Mouse (Mus musculus): Measurements from ENCODE around the gene Gimap5.

The Gimap5 gene

DNA sequence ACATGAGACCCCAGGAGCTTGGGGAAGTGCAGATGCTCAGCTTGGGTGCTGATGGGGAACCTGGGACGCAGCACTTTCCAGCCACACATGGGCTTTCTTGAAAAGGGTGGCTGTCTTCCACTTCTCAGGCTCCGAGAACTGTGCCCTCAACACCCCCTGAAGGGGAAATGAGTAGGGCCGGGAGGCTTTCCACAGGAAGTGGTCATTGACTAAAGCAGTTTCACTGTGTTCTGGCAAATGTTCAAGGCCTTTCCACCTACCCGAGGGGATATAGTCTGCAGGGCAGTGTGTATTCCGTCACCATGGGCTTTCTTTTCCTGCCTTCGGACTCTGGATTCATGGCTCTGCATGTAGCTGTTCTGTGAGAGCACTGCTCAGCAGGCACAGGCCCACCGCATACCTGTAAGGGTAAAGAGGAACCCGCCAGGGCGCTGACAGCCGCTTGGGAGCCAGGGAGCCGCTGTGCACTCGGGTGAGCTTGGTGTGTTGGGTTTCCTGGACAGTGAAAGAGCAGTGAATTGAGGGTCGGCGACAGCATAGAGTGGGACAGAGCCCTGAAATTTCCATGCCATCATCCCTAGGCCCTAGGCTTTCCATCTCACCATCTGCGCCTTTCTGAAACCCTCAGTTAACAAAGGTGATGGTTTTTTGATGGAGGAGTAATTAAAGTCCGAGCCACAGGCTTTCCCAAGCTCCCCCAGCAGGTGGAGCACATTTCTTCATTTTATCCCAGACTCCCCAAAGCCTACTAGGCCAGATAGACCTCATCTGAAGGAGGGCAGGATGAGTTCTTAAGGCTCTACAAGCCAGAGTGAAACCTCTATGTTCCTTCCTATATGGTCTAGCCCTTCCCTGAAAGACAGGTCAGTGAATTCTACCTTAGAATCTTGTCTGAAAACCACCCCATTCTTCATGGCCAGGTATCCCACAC is at the start of gene Gimap5:
TSS of gene Gimap5 (plus strand) at position 239 of the 931 bp plus-strand sequence.
- DNase-seq, result peak in 1 of 2 experiments; percentile 77

DNA sequence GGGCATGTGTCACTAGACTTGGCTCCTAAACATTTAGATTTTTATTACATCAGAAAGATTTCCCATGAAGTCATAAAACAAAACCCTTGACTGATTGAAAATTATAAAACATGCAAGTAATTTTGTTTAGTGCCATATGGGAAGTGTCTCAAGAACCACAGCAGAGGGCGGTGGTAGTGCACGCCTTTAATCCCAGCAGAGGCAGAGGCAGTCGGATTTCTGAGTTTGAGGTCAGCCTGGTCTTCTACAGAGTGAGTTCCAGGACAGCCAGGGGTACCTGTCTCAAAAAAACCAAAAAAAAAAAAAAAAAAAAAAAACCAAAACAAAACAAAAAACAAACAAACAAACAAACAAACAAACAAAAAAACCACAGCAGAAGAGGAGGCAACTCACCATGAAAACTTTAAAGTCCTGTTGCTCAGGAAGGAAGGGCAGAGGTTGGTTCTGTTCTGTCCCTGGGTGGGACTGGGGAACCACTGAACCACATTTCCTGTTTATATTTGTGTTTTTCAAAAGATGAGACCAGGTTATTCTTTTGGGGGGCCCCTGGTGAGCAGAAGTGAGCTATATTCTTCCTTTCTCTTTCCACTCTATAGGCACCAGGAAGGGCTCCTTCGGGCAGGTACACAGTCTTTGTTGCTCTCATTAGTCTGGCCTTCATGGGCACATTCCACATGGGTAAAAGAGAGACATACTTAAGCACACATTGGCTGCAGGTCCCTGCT is 49.0 kb upstream of the Gimap5 start:
- no peak for DNase-seq

DNA sequence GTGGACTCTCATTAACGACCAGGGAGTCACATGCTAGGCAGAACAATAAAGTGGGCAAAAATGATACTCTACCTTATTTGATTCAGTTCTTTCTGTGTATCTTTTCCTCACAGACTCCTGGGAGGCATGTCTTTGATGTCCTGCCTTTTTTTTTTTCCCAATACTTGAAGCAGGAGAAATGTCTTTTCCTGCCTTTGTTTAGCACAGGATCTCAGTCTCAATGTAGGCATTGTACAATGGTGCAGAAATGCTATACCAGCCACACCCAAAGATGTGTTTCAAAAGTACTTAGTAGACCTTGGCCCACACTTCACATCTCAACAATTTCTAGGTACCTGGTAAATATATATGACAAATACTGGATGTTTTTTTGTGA is 48.5 kb upstream of the Gimap5 start:
- no peak for DNase-seq

DNA sequence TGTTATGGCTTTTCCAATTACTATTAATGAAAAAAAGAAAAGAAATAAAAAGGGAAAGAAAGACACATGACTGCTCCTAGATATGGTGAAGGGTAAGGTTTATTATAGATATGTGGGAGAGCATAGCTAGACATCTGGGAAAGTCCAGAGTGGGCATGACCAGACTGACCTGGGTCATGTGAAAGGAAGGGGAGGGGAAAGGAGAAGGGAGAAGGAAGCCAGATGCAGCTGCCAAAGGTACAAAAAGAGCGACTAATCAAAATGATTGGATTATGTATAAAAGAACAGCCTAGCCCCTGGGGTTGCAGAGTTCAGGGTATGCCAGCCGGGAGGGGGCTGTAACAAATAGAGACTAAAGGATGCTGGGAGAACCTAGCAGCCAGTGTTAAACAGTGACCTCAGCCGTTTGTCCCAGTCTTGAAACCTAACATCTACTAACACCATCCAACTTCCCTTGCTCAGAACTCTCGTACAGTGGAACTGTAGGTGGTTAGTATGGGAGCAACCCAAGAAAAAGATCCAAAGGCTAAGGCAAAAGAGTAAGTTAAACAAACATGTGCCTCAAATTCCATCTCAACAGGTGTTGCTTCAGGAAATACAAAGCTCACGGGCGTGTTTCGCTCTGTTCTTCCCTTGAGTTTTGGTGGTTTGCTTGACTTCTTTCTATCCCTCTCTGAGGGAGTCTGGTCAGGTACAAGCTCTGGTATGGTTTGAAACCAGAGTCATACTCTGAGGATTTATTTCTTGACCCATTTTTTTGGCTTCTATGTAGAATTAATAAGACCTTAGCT is 47.7 kb upstream of the Gimap5 start:
- DNase-seq, result no peak

DNA sequence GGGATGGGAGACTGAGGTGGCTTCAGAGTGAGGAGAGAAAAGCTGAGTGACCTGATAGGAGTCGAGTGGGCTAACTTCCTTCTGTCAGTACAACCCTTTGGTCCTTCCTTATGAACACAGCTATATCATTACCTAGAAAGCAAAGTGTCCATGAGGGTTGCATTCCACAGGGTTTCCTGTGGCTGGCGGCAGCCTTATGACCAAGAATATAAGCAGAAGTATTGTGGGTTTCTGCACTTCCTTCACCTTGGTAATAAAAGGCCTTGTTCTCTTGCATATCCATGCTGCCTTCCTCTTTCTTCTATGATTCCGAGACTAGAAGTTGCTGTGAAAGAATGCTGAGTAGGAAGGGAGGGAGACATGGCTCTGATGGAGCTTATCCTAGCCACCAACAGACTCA is 47.1 kb upstream of the Gimap5 start:
- DNase-seq, result no peak

DNA sequence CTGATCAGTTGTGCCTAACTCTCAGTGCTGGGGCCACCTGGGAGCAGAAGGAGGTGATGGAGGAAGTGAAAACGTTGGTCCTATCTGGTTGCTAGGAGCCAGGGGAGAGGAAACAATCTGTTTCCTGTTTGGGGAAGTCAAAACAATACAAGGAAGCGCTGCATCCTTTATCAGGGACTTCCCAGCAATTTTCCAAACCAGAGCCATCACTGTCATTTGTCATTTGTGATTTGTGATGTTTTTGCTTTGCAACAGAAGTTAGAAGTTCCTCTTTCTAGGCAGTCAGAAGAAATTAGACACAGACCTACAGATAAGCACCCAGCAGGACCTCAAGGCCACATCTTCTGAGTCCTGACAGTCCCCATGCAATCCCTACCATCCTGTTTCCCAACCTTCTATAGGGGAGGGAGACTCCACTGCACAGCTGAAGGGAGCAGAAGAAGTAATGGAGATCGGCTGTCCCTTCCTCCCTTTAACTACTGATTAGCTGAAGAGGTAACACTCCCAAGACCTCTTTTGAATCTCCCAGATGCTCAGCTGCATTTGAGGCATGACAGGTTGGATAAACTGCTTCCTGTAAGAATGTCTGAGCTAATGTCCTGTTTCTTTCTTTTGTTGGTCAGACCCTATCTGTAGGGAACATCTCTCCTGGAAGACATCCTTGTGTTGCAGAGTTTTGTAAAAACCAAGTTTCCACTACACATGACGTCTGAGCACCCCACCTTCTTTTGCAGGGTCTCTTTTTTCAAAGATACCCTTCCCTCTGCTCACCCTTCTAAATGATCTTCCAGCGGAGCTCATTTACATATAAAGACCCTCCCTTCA is 45.5 kb upstream of the Gimap5 start:
- no peak for DNase-seq

DNA sequence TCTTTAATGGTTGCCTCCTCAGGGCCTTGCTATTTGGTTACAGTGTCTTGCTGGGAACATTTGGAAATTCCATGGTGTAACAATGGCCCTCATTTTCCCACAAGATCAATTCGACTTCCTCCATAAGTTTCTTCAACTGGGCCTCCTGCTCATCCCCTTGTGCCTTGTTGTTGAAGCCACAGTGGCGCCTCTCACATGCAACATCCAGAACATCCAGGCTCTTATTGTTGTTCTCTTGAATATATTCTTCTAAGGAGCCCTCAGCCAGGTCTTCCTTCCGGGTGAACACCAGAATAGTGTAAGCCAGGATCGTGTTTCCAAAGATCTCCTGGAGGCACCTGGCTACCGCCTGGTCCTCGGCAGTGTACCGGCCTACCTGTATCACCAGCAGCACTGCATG is 43.9 kb upstream of the Gimap5 start:
- DNase-seq, result no peak

DNA sequence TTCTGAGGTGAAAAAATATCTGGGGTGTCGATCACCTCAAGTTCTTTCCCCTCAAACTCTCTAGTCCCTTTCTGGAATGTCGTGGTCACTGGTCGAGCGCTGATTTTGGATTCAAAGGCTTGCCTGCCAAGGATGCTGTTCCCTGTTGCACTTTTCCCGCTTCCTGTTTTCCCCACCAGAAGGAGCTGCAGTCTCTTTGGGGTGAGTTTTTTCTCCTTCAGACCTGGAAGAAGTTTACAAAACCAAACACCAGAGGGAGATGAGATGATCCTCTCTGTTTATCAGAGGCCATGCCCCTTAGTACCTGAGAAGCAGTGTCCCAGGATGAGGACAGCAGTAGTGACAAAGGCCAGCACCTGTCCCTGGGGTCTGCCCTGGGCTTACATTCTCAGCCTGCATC is 43.4 kb upstream of the Gimap5 start:
- DNase-seq, result no peak

DNA sequence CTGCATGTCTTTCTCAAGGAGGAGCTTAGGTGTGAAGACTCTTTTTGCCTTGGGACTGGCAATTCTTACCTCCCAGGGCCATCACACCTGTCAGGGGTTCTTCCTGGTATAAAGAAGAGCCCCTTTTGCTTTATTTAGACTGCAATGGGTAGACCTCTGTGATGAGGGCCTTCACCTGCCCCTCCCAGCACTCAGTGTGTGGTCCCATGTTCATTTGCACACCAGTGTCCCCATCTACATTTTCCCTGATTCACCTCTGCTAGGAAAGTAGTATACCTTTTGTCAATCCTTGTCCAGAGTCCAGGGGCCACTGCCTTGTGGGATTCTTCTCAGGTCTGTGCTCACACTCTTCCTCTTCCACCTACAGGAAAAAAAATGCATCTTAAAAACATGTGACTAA is 41.9 kb upstream of the Gimap5 start:
- DNase-seq, result no peak

DNA sequence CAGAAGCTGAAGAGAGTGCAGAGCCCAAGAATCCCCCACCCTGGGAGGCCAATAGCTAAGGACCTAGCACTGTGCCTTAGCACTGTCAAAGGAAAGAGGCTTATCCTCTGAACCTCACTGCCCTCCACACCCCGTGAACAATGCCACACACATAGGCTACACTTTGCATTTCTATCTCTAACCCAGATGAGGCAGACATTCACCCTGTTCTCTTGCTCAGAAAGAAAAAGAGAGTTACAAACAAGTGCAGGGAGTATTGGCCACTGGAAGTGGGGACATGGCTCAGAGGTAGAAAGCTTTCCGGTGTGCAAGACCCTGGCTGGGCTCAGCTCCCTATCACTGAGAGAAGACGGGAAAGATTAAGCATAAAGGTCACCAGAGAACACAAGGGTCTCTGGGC is 39.9 kb upstream of the Gimap5 start:
- DNase-seq, result no peak

DNA sequence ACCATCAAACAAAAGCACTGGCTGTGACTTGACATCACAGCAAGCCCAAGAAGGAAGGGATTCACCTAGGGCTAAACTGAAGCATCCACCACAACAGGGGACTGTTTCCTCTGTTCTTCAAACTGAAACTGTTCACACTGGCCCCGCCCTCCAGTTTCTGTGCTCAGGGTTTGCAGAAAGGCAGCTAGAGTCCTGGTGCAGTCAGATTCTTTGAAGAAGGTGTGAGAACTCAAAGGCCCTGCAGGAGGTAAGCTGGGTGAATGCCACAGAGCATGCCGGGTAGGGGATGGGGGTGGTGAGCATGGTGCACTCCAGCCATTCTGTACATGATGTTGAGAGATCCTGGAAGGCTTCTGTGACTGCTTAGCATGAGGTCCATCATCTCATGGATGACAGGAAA is 27.5 kb upstream of the Gimap5 start, which contains the start of the genes Gm28053 and Gimap7:
TSS of gene Gm28053 (plus strand) at position 153 of the 400 bp plus-strand sequence.
TSS of gene Gimap7 (plus strand) at position 167 of the 400 bp plus-strand sequence.
- peak; percentile 68 to 85 for DNase-seq

DNA sequence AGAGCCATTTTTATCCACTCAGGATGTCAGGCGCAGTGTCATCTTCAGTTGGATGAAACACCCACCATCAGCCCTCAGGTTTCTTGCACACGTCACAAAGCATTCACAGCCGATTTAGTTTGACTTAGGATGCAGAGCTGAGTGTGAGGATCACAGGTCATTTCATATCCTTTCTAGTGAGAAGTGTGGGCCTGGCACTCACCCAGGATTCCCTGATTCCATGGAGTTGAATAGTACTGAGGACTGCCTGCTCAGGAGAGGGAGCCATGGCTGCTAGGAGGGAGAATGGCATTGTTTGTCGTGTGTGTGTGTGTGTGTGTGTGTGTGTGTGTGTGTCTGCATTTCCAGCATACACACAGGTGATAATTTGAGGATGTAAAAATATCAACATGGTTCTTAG is 25.7 kb upstream of the Gimap5 start:
- DNase-seq, result no peak

DNA sequence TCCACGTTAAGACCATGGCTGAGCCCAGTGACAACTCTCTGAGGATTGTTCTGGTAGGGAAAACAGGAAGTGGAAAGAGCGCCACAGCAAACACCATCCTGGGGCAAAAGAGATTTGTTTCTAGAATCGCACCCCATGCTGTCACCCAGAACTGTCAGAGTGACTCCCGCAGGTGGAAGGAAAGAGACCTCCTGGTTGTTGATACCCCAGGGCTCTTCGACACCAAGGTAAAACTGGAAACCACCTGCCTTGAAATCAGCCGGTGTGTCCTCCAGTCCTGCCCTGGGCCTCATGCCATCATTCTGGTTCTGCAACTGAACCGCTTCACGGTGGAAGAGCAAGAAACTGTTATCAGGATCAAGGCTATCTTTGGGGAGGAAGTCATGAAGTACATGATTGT is 22.5 kb upstream of the Gimap5 start:
- no peak for DNase-seq

DNA sequence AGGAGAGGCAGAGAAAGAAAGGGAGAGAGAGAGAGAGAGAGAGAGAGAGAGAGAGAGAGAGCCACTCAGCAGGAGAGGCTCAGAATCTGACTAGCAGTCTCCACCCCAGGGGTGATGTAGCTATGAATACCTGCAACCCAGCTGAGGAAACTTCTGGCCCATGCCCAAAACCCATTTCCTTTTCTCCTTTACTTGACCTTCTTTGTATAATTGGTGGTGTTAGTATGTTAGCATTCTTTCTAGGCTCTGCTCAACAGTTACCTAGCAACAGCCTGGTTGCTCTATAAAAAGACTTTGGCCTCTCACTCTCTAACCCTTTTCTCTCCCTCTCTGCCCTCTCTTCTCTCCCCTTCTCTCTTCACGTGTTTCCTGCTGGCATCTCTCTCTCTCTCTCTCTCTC is 20.5 kb upstream of the Gimap5 start:
- peak in 1 of 2 experiments; percentile 66 for DNase-seq

DNA sequence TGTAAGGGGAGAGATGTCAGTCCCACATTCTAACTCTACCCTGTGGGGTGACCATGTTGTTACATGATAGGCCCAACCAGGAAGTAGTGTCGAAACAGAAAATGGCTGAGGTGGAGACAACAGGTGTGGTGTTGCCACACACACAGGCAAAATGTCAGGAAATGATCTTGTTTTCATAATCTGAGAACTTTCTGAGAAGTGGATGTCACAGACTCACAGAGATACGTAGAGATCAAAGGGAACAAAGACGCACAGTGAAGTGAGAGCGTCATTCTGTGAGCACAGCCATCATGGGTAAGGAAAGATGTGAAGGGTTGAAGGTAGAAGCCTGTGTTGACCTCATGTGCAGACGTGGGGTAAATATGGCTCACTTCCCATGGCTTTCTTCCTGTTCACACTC is 18.2 kb upstream of the Gimap5 start:
- DNase-seq, result peak in 1 of 2 experiments; percentile 38

DNA sequence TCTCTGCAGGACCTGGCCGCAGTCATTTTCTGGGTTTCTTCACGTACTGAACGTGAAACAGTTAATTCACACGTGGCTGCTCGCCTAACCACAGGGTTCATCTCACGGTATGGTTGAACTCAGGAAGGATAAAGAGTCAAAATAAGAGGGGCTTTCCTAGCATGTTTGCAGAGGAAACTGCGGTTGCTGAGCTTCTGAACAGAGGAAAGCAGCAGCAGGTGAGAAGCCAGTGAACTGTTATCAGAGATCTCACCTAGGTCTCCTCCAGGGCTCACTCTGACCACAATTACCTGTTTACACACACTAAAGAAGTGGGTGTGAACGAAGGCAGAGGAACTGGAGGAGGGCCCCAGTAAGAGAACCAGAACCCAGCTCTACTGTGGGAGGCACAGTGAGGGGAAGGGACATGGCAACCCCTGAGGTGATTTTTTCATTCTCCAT is 13.1 kb upstream of the Gimap5 start:
- peak; percentile 69 to 93 for DNase-seq

DNA sequence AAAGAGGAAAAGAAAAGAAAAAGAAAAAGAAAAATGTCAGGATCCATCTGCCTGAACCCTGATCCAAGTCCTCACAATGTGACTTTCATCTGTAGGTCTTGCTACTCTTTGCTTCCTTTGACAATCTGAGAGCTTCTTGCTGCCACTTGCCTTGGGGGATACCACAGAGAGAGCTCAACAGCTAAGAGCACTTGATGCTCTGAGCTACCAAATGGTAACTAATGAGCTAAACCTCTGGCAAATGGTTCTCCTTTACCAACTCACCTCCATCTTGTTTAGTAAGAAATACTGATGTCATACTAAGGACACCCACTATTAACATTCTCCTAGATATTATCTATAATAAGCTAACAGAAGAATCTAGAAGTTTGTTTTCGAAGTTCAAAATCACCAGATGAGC is 12.3 kb upstream of the Gimap5 start:
- no peak for DNase-seq

DNA sequence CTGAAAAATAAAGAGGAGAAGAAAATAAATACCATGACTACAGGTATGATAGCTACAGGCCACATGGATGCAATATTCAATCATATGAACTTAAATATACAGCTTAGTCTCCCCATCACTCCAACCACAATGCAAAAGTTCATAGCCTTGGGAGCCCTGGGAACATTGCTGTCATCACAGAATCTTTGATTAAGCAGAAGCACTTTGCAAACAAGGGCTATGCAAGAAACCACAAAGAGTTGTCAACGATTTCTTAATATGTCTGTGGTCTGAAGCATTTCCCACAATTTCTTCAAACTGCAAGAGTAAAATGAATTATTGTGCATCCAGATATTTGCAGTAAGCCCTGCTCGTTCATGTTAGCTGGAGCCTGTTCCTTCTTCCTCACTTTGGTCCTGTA is 8.9 kb upstream of the Gimap5 start:
- DNase-seq, result no peak

DNA sequence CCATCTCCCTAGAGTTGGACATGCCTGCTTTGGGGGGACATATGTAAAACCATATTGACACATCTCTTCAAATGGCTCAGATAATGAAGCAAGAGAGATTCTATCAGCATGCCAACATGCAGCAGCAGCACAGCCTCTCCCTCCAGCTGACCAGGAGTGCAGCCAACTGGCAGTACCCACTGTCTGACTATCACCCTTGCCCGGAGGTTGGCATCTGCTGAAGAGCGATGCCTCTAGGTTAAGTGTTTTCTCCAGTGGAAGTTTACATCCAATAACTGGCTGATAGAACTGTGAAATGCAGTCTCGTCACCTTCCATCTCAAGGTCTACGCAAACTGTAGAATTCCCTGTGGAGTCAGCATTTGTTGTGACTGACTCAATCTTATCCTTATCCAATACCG is 8.3 kb upstream of the Gimap5 start:
- DNase-seq, result peak in 1 of 2 experiments; percentile 9

DNA sequence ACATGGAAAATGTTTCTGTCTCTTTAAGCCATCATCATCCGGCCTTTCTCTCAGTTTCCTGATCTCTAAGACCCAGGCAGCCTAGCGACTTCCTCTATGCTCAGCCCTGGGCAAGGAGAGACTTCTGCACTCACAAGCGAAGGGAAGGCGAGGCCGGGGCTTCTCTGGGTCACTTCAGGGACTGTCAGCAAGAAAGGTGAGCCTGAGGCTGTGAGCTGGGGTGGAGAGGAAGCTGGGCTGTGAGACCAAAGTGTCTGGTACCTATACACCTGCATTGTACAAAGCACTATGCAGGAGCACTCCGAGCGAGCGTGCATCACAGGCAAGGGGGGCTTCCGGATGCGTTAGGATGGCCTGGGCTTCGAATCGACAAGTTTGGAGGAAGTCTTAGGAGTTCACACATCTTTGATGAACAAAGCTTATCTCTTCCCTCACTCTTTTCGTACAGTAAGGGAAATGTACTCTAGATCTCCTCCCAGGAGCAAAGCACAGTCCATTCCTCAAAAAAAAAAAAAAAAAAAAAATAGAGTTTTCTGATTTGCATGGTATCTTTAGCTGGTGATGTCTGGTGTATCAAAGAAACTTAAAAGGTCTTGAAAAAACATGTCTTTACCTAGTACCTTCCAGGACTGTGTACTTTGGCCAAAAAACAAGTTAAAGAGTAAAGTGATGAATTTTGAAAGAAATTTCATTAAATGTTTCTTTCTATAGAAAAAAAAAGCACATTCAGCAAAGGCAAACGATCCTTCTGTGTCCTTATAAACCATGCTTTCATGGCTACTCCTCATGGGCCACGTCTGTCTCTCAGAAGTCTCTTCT is 6.8 kb upstream of the Gimap5 start, which contains the start of gene Gimap1:
TSS of gene Gimap1 (plus strand) at position 94 of the 819 bp plus-strand sequence.
- DNase-seq, result peak; percentile 69 to 80

DNA sequence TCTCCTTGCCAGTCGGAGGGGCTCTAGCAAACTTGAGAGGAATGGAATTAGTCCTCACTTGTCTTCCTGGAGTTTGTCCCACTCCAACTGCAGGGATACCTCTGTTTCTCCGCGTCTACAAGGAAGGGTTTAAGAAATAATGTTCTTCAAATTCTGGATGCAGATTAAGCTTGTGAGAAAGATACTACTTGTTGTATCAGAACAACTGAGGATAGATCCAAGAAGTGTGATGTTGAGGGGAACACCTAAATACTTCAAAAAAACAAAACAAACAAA is 6.3 kb upstream of the Gimap5 start:
- no peak for DNase-seq
